Mouse (Mus musculus) forebrain, embryonic 11.5 days (tissue): Measurements from ENCODE around the gene D030056L22Rik. TPM values are rescaled to one million over a fixed set of nuclear protein-coding genes. Genes with fewer than 3 reads are reported as not detected.
A peak's percentile ranks its signal among the peaks of the same experiment; 100 is the strongest.

Experiments
- ATAC-seq: fragments of 200-750 bp; cut with Nextera tagmentation; replicated peaks from 2 replicates; pipeline ENCODE4 v1.8.0; 2017; ENCODE audit warnings: moderate TSS enrichment; ENCODE audit not compliant: low FRiP score
- DNase-seq: peaks from one replicate; pipeline ENCODE4 v3.0.0-alpha.2; 2017; ENCODE audit warnings: low spot score
- H3K27ac ChIP-seq: fragments of 300-500 bp; sonication (generic); 2 replicates; pipeline ENCODE4 v1.5.1; 2014; ENCODE audit warnings: low read depth, low read length
- H3K27me3 ChIP-seq: fragments of 300-500 bp; sonication (generic); 2 replicates; pipeline ENCODE4 v1.6.1; 2014; ENCODE audit warnings: mild to moderate bottlenecking, low read length, mixed read lengths; ENCODE audit not compliant: control insufficient read depth, insufficient read depth
- H3K36me3 ChIP-seq: fragments of 300-500 bp; sonication (generic); 2 replicates; pipeline ENCODE4 v1.6.1; 2014; ENCODE audit warnings: mild to moderate bottlenecking, low read length, moderate library complexity, mixed read lengths; ENCODE audit not compliant: control insufficient read depth, insufficient read depth
- H3K4me1 ChIP-seq: fragments of 300-500 bp; sonication (generic); replicated peaks from 2 replicates; pipeline ENCODE4 v1.6.1; 2014; ENCODE audit warnings: low read length, mixed read lengths; ENCODE audit not compliant: control insufficient read depth, insufficient read depth
- H3K4me2 ChIP-seq: fragments of 300-500 bp; sonication (generic); 2 replicates; pipeline ENCODE4 v1.6.1; 2014; ENCODE audit warnings: low read depth, mild to moderate bottlenecking, low read length, moderate library complexity, mixed read lengths; ENCODE audit not compliant: severe bottlenecking
- H3K4me3 ChIP-seq: fragments of 300-500 bp; sonication (generic); 2 replicates; pipeline ENCODE4 v1.5.1; 2014; ENCODE audit warnings: low read depth, low read length
- H3K9ac ChIP-seq: fragments of 300-500 bp; sonication (generic); 2 replicates; pipeline ENCODE4 v1.6.1; 2014; ENCODE audit warnings: low read length
- H3K9me3 ChIP-seq: fragments of 300-500 bp; sonication (generic); 2 replicates; pipeline ENCODE4 v1.6.1; 2016; ENCODE audit warnings: low read length, mixed read lengths; ENCODE audit not compliant: control insufficient read depth
- WGBS: fragments of 180-500 bp; shearing (Covaris S2); extraction: QIAGEN DNeasy Blood & Tissue Kit; methylation state at CpG from one replicate; pipeline ENCODE4 v1.1.7; 2014; 5-methylcytosine and 5-hydroxymethylcytosine counted together
- polyA plus RNA-seq: library from polyadenylated mRNA; unstranded; fragments of >200 nt; fragmentation: Nextera tagmentation; extraction: Ambion mirVana; gene quantifications from 2 replicates; pipeline ENCODE4 v1.2.1, GENCODE M21; 2014

The D030056L22Rik gene
- polyA plus RNA-seq, 1 experiment from 2014 or later: 90.7 TPM

DNA sequence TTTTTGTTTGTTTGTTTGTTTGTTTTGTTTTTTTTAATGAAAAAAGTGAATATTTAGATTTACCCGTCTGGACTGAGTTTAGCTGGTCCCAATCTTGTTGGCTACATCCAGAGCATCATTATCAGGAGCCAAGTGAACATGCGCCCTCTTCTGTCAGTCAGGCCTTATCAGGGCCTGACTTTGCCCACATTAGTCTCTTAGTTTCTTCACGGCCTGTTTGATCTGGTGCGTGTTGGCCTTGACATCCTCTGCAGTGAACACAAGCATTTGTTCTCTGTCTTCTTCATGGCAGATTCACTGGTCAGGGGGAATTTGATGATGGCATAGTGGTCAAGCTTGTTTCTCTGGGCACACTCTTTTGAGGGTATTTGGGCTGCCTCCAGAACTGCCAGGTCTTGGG, 30.9 kb upstream of the D030056L22Rik start:
- no peak for DNase-seq
- ATAC-seq: no peak
- Histone ChIP-seq H3K27ac (no peak overlapping the region), H3K36me3 (no peaks in the 10 kb centered on the region), H3K9ac (no peak overlapping the region), H3K9me3 (no peaks in the 10 kb centered on the region), H3K4me3 (no peak overlapping the region), H3K27me3 (no peaks in the 10 kb centered on the region), H3K4me1 (no peaks in the 10 kb centered on the region), H3K4me2 (no peak overlapping the region)
- 77% methylated on average over 4 of the region's 4 CpGs for WGBS

DNA sequence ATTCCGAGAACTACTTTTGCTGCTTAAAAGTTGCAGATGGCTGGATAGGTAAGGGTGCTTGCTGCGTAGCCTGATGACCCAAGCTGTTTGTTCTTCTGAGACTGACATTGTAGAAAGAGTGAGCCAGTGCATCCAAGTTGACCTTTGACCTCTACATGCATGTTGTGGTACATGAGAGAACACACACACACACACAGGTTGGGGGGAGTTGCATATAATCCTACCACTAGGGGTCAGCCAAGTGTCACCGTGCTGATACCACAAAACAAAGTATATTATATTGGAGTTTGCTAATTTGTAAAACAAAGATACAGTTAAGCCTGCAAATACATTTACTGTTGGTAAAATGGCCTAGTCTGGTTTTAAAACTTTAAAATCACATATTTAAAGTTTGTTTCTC, 25.4 kb upstream of the D030056L22Rik start:
- Histone ChIP-seq H3K4me3 (no peak overlapping the region), H3K36me3 (no peaks in the 10 kb centered on the region), H3K4me1 (no peaks in the 10 kb centered on the region), H3K27me3 (no peaks in the 10 kb centered on the region), H3K9me3 (no peaks in the 10 kb centered on the region), H3K9ac (no peak overlapping the region), H3K27ac (no peak overlapping the region), H3K4me2 (no peak overlapping the region)
- WGBS: 74% methylated on average over 3 of the region's 3 CpGs
- 0 out of 2 replicates have a peak, but pooled peaks have one; percentile 39 for ATAC-seq
- no peak for DNase-seq

DNA sequence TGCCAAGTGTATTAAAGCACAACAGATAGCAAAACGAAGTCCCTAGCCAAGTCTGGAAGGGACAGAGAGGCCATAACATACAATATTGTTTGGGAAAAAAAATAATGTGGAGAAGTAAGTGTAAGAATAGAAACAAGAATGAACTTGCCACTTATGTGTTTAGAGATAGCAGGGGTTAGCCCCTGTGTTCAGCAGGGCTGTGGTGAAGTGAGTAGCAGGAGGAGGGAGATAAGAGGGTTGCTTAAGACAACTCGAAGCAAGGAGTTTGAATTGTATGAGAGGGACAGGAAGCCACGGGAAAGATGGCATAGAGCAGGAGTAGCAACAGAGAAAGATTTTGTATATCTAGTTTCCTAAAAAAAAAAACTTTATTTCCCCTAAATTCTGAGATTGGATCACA, 20.8 kb upstream of the D030056L22Rik start:
- Histone ChIP-seq H3K4me2 (no peak overlapping the region), H3K9me3 (no peaks in the 10 kb centered on the region), H3K9ac (no peak overlapping the region), H3K27me3 (no peaks in the 10 kb centered on the region), H3K4me3 (no peak overlapping the region), H3K36me3 (peaks cover 2% of the 10 kb centered on the region; the same call in 1 of the 2 replicates), H3K27ac (no peak overlapping the region), H3K4me1 (no peaks in the 10 kb centered on the region)
- DNase-seq (no peak), ATAC-seq (no peak)
- 87% methylated on average over 3 of the region's 3 CpGs for WGBS

DNA sequence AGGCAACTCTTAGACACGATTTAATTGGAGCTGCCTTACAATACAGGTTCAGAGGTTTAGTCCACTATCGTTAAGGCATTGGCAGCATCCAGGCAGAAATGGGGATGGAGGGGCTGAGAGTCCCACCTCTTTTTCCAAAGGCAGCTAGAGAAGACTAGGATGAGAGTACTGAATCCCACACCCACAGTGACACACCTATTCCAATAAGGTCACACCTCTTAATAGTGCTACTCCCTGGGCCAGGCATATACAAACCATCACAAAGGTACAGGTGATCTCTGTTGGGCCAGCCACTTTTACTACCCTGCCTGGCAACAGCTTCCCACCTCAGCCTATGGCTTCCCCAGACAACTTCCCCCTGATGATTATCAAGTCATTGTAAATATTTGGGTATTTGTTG, 20.2 kb upstream of the D030056L22Rik start:
- Histone ChIP-seq H3K4me3 (no peak overlapping the region), H3K9ac (no peak overlapping the region), H3K36me3 (peaks cover 2% of the 10 kb centered on the region; the same call in 1 of the 2 replicates), H3K27me3 (no peaks in the 10 kb centered on the region), H3K9me3 (no peaks in the 10 kb centered on the region), H3K4me1 (no peaks in the 10 kb centered on the region), H3K27ac (no peak overlapping the region), H3K4me2 (no peak overlapping the region)
- no peak for ATAC-seq
- WGBS: 85% methylated on average over 2 of the region's 2 CpGs
- no peak for DNase-seq

DNA sequence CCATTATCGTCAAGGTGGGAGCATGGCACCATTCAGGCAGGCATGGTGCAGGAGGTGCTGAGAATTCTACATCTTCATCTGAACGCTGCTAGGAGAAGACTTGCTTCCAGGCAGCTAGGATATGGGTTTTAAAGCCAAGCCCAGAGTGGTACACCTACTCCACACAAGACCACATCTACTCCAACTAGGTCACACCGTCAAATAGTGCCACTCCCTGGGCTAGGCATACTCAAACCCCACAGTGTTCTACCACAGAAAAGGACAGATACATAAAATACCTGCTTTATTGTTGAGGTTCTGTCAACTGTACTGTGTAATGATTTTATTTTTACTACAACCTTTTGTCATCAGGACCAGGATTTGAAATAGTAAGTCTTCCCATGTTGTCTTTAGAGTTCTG, 17.9 kb upstream of the D030056L22Rik start:
- H3K4me1 ChIP-seq: no peaks in the 10 kb centered on the region
- H3K4me3 ChIP-seq: no peak overlapping the region
- ATAC-seq (no peak), DNase-seq (no peak)
- no peak overlapping the region for H3K9ac ChIP-seq
- H3K4me2 ChIP-seq: no peak overlapping the region
- no peaks in the 10 kb centered on the region for H3K27me3 ChIP-seq
- H3K36me3 ChIP-seq: peaks cover 2% of the 10 kb centered on the region; the same call in 1 of the 2 replicates
- H3K27ac ChIP-seq: no peak overlapping the region
- WGBS: 92% methylated on average over 3 of the region's 3 CpGs
- H3K9me3 ChIP-seq: no peaks in the 10 kb centered on the region

DNA sequence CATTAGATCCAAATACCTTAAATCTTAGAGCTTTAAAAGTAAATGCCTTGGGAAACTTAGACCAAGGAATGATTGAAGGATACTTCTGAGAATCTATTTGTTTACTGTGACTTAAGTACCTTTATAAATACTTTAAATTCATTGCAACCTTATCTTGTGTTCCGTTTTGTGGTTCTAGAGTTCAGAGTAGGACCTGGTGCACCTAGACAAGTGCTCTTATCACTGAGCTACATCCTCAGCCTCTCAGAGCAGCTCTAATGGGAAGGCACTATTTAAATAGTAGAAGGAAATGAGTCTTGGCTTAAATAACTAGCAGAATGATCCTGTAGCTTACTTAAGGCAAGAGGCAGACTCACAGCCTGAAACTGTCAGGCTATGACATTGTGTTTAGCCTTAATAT, 17.4 kb upstream of the D030056L22Rik start:
- Histone ChIP-seq H3K36me3 (peaks cover 2% of the 10 kb centered on the region; the same call in 1 of the 2 replicates), H3K27me3 (no peaks in the 10 kb centered on the region), H3K9ac (no peak overlapping the region), H3K27ac (no peak overlapping the region), H3K9me3 (no peaks in the 10 kb centered on the region), H3K4me1 (no peaks in the 10 kb centered on the region), H3K4me3 (no peak overlapping the region), H3K4me2 (no peak overlapping the region)
- 86% methylated on average over 1 of the region's 1 CpGs for WGBS
- no peak for ATAC-seq
- no peak for DNase-seq

DNA sequence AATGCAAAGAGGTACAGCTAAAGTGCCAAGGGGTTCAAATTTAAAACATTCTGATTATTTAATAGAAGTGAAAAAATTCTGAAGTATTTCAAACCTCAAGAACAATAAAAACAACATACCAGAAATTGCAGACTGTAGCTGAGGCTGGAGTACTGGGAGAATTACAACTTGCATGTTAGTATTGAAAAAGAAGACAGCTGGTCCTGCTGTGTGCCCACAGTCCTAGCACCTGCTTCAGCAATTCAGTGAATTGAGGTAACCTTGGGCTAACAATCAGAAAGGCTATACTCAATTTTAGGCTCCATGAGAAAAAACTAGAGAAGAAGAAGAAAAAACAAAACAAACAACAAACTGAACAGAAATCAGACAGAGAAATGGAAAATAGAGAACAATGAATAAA, 4.9 kb upstream of the D030056L22Rik start:
- ATAC-seq (no peak), DNase-seq (no peak)
- H3K27ac ChIP-seq: no peak overlapping the region
- no peaks in the 10 kb centered on the region for H3K36me3 ChIP-seq
- H3K4me3 ChIP-seq: no peak overlapping the region
- H3K4me1 ChIP-seq: no peaks in the 10 kb centered on the region
- no peaks in the 10 kb centered on the region for H3K27me3 ChIP-seq
- H3K9me3 ChIP-seq: no peaks in the 10 kb centered on the region
- no peak overlapping the region for H3K9ac ChIP-seq
- no peak overlapping the region for H3K4me2 ChIP-seq

DNA sequence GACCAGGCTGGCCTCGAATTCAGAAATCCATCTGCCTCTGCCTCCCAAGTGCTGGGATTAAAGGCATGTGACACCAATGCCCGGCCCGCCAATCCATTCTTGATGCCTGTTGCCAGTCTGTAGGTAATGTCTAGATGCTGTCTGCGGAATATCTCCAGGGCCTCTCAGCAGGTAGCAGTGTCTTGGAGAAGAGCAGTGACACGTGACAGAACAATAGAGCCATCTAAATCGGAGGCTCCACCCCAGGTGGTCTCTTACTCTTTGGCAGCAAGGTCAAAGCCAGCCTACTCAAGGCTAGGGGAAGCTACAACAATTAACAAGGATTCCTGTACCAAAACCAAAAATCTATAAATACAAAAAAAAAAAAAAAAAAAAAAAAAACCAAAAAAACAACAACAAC, 2.1 kb upstream of the D030056L22Rik start:
- 71% methylated on average over 6 of the region's 6 CpGs for WGBS
- no peak overlapping the region for H3K27ac ChIP-seq
- no peak for DNase-seq
- no peaks in the 10 kb centered on the region for H3K36me3 ChIP-seq
- no peaks in the 10 kb centered on the region for H3K9me3 ChIP-seq
- no peak overlapping the region for H3K4me3 ChIP-seq
- no peak for ATAC-seq
- H3K4me2 ChIP-seq: no peak overlapping the region
- H3K4me1 ChIP-seq: peaks cover 2% of the 10 kb centered on the region; the same call in 1 of the 2 replicates
- no peak overlapping the region for H3K9ac ChIP-seq
- H3K27me3 ChIP-seq: no peaks in the 10 kb centered on the region

DNA sequence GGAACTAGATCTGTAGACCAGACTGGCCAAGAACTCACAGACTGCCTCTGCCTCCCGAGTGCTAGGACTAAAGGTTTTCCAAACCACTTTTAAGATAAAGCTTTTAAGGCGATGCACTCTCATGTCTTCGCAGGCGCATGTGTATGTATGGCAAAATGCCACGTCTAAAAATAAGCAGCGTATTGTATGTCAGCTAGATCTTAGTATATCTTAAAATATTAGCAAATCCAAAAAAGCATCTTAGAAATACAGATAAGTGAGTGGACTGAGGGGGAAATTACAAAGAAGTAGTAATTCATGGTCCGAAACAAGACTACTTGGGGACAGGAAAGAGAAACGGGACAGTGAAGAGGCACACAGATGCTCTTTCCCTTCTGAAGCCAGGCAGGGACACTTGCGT, 1.4 kb upstream of the D030056L22Rik start:
- Histone ChIP-seq H3K4me1 (peaks cover 2% of the 10 kb centered on the region; the same call in 1 of the 2 replicates), H3K27ac (no peak overlapping the region), H3K4me2 (no peak overlapping the region), H3K27me3 (no peaks in the 10 kb centered on the region), H3K9me3 (no peaks in the 10 kb centered on the region), H3K36me3 (no peaks in the 10 kb centered on the region), H3K9ac (no peak overlapping the region), H3K4me3 (no peak overlapping the region)
- WGBS: 92% methylated on average over 9 of the region's 9 CpGs
- ATAC-seq (no peak), DNase-seq (no peak)
